Mouse (Mus musculus) limb, embryonic 10.5 days (tissue): Measurements from ENCODE around the gene Uggt1. TPM values are rescaled to one million over a fixed set of nuclear protein-coding genes. Genes with fewer than 3 reads are reported as not detected.

Experiments
- microRNA-seq: library from miRNA; unstranded; fragments of <30 nt; microRNA quantifications from one replicate; pipeline ENCODE4, GENCODE M21; 2017
- polyA plus RNA-seq: library from polyadenylated mRNA; unstranded; fragments of >200 nt; fragmentation: Nextera tagmentation; extraction: Ambion mirVana; gene quantifications from 2 replicates; pipeline ENCODE4 v1.2.1, GENCODE M21; 2016

Uggt1 gene
- polyA plus RNA-seq, 1 experiment from 2014 or later = 54.1 TPM

Small RNAs within 50 kb of the gene (microRNA-seq; reads per million reads assigned to microRNA genes)
- 4.1 reads per million, percentile 6 among the genes with 10 or more reads in this experiment for gene Mir6897

Other genes starting within 250 kb of the Uggt1 start
- 3.0 and 3.6 TPM in 2 replicates for gene Hs6st1, start 176.3 kb downstream of the Uggt1 start, polyA plus RNA-seq
- gene Neurl3, start 30.0 kb upstream of the Uggt1 start, polyA plus RNA-seq = 0.45 and 1.0 TPM in 2 replicates
- 2.8 and 4.2 TPM in 2 replicates for gene Arid5a, start 63.0 kb upstream of the Uggt1 start, polyA plus RNA-seq
- 50.3 and 53.4 TPM in 2 replicates for gene Kansl3, start 124.5 kb upstream of the Uggt1 start, polyA plus RNA-seq
- gene Fer1l5, start 127.6 kb upstream of the Uggt1 start, polyA plus RNA-seq = 1.1 and 1.7 TPM in 2 replicates
- 53.7 and 59.8 TPM in 2 replicates for gene Lman2l, start 200.6 kb upstream of the Uggt1 start, polyA plus RNA-seq
- gene Cnnm4, start 226.9 kb upstream of the Uggt1 start, polyA plus RNA-seq = 12.7 and 17.5 TPM in 2 replicates